Mouse (Mus musculus) lung, embryonic 15.5 days (tissue): ENCODE results near the gene Rapgef1. TPM values are rescaled to one million over a fixed set of nuclear protein-coding genes. Genes with fewer than 3 reads are reported as not detected.

Experiments used
- polyA plus RNA-seq: library from polyadenylated mRNA; unstranded; fragments of >200 nt; fragmentation: Nextera tagmentation; extraction: Ambion mirVana; gene quantifications from 2 replicates; pipeline ENCODE4 v1.2.1, GENCODE M21; 2015

Gene Rapgef1
- polyA plus RNA-seq, 1 experiment from 2014 or later: 14.2 TPM

Other genes starting within 250 kb of the Rapgef1 start
- 1.7 TPM in 2 replicates for gene Gm13420, start 132.0 kb downstream of the Rapgef1 start, polyA plus RNA-seq
- gene Gm13547, start 139.6 kb downstream of the Rapgef1 start, polyA plus RNA-seq: 0.28 TPM in 1 of 2 replicates, not detected in the other
- gene Coq4, start 167.8 kb downstream of the Rapgef1 start, polyA plus RNA-seq: 28.3 and 30.3 TPM in 2 replicates
- gene Trub2, start 168.8 kb downstream of the Rapgef1 start, polyA plus RNA-seq: 38.0 and 38.4 TPM in 2 replicates
- gene Slc27a4, start 182.9 kb downstream of the Rapgef1 start, polyA plus RNA-seq: 14.9 and 15.4 TPM in 2 replicates
- 22.0 and 27.2 TPM in 2 replicates for gene Urm1, start 200.4 kb downstream of the Rapgef1 start, polyA plus RNA-seq
- 12.2 and 12.9 TPM in 2 replicates for gene Cercam, start 249.4 kb downstream of the Rapgef1 start, polyA plus RNA-seq